Mouse (Mus musculus) ES-E14 (cell line): ENCODE measurements around the gene Fancf. TPM values are rescaled to one million over a fixed set of nuclear protein-coding genes. Genes with fewer than 3 reads are reported as not detected.

ENCODE experiments used
- DNase-seq: peaks from one replicate; pipeline ENCODE4 v3.0.0-alpha.2; 2013; ENCODE audit warnings: low read depth, low spot score
- H3K27ac ChIP-seq: 2 replicates; pipeline ENCODE4 v1.5.1; 2012; ENCODE audit warnings: low read depth, mild to moderate bottlenecking, low read length, moderate library complexity, mixed read lengths; ENCODE audit not compliant: poor library complexity, insufficient read depth, severe bottlenecking
- H3K36me3 ChIP-seq: 2 replicates; pipeline ENCODE4 v1.6.1; 2012; ENCODE audit warnings: mild to moderate bottlenecking, low read length, moderate library complexity, mixed read lengths; ENCODE audit not compliant: control insufficient read depth, poor library complexity, insufficient read depth, severe bottlenecking
- H3K4me1 ChIP-seq, 2 experiments: fragments of 150-350 bp in 1 of 2; sonication (generic) in 1 of 2; 2 replicates each; pipeline ENCODE4 v1.6.1; 2012; ENCODE audit warnings: low read length in 2 of 2, mild to moderate bottlenecking in 1 of 2, mixed read lengths in 1 of 2; ENCODE audit not compliant: control insufficient read depth in 2 of 2, insufficient read depth in 2 of 2, poor library complexity in 1 of 2
- H3K4me3 ChIP-seq, 2 experiments: fragments of 150-350 bp in 1 of 2; sonication (generic) in 1 of 2; 2 replicates each; pipeline ENCODE4 v1.5.1; 2012; ENCODE audit warnings: low read length in 2 of 2, low read depth in 1 of 2, mild to moderate bottlenecking in 1 of 2, mixed read lengths in 1 of 2; ENCODE audit not compliant: insufficient read depth in 1 of 2, poor library complexity in 1 of 2, severe bottlenecking in 1 of 2
- H3K9ac ChIP-seq: 2 replicates; pipeline ENCODE4 v1.6.1; 2012; ENCODE audit warnings: low read depth, mild to moderate bottlenecking, low read length, mixed read lengths; ENCODE audit not compliant: poor library complexity, insufficient read depth, severe bottlenecking
- H3K9me3 ChIP-seq: fragments of 150-350 bp; sonication (generic); 2 replicates; pipeline ENCODE4 v1.6.1; 2012; ENCODE audit warnings: low read depth, mild to moderate bottlenecking, low read length; ENCODE audit not compliant: control insufficient read depth, insufficient read depth
- CHD2 ChIP-seq: IDR thresholded peaks from 2 replicates; pipeline ENCODE4 v1.6.1; 2014; ENCODE audit warnings: mild to moderate bottlenecking, low read depth, low read length, inconsistent platforms
- HCFC1 ChIP-seq: IDR thresholded peaks from 2 replicates; pipeline ENCODE4 v1.6.1; 2012; ENCODE audit warnings: low read length, inconsistent platforms, borderline replicate concordance; ENCODE audit not compliant: insufficient read depth
- MAFK ChIP-seq: IDR thresholded peaks from 2 replicates; pipeline ENCODE4 v1.6.1; 2014; ENCODE audit warnings: mild to moderate bottlenecking, low read depth, low read length, inconsistent platforms; ENCODE audit not compliant: insufficient read depth
- ZC3H11A ChIP-seq: IDR thresholded peaks from 2 replicates; pipeline ENCODE4 v1.6.1; 2012; ENCODE audit warnings: low read depth, mild to moderate bottlenecking, inconsistent platforms, low read length, borderline replicate concordance
- ZNF384 ChIP-seq: IDR thresholded peaks from 2 replicates; pipeline ENCODE4 v1.6.1; 2012; ENCODE audit warnings: low read depth, low read length, inconsistent platforms
- in situ Hi-C, 2 experiments: fragments of 600-800 bp; cut with MboI; formaldehyde crosslinking; loops; one replicate each; pipeline ENCODE4 v1.15.1; 2025; ENCODE audit warnings: low sequenced_read_pairs in 2 of 2, inconsistent platforms in 1 of 2; ENCODE audit not compliant: unreplicated experiment in 2 of 2
- total RNA-seq: library from RNA; depleted of rRNA; stranded (reverse); fragments of 300-350 nt; gene quantifications from 2 replicates; pipeline ENCODE4 v1.2.3, GENCODE M21; 2012

Fancf gene
- total RNA-seq, 1 experiment, result 4.9 TPM

DNA sequence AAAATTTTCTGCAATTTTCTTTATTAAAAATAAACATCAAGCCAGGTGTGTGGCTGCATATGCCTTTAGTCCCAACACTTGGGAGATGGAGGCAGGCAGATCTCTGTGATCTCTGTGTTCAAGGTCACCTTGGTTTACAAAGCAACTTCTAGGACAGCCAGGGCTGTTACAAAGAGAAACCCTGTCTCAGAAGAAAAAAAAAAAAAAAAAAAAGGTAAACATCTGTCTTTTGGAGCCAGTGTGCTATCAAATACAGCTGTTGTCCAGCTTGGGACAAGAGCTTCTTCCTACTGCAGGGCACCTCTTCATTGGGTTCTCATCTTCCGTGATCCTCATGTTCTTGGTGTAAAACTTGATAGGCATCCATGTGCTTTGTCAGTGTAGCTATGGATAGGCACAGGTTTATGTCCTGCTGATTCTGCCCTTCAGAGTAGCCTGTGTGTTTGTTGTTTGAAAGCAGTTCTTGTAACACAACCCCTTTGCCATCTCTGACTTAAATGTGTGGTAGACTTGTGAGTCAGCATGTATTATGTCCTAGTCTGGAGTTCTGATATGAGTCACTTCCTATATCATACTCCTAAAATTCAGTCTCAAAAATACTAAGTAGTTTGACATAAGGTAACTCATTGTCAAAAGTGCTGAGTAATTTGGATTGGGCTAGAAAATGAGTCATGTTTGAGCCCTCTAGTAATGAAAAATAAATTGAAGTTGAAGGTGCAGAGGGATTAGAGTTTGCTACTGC lies 30.3 kb upstream of the Fancf start:
- H3K4me1 ChIP-seq, result no peaks in the 10 kb centered on the region
- no peak for DNase-seq

DNA sequence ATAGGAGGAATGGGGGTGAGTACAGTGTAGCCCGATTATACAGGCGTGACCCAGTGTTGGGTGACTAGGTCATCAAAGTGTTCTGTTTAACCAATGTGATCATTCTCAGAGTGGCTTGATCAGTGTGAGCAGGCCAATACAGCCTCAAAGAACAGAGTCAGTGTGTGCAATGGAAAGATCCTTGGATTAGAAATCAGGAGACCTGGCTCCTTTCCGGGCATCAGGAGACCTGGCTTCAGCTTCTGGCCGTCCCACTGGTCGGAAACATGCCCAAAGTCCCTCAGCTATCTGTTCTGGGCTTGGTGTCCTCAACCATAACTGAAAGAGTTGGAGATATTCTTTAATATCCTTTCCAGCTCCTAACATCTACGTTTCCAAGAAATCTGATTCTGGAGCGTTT lies 27.5 kb upstream of the Fancf start:
- H3K27ac ChIP-seq, result no peak overlapping the region
- DNase-seq, result no peak
- H3K9me3 ChIP-seq, result no peaks in the 10 kb centered on the region
- no peaks in the 10 kb centered on the region for H3K4me1 ChIP-seq
- no peaks in the 10 kb centered on the region for H3K36me3 ChIP-seq
- no peak overlapping the region for H3K4me3 ChIP-seq
- TF ChIP-seq CHD2 (no peak), MAFK (no peak), HCFC1 (no peak), ZC3H11A (no peak), ZNF384 (no peak)
- in situ Hi-C loops, result no loop called here
- no peak overlapping the region for H3K9ac ChIP-seq

More for the DNA sequence above, 30.3 kb upstream of the Fancf start:
- TF ChIP-seq ZNF384 (peak; percentile 64; the same call in 1 of the 2 replicates), HCFC1 (no peak), MAFK (no peak)
- no peaks in the 10 kb centered on the region for H3K9me3 ChIP-seq
- no peak overlapping the region for H3K9ac ChIP-seq
- H3K27ac ChIP-seq, result no peak overlapping the region
- no peaks in the 10 kb centered on the region for H3K36me3 ChIP-seq
- in situ Hi-C loops, result no loop called here
- H3K4me3 ChIP-seq, result no peak overlapping the region

DNA sequence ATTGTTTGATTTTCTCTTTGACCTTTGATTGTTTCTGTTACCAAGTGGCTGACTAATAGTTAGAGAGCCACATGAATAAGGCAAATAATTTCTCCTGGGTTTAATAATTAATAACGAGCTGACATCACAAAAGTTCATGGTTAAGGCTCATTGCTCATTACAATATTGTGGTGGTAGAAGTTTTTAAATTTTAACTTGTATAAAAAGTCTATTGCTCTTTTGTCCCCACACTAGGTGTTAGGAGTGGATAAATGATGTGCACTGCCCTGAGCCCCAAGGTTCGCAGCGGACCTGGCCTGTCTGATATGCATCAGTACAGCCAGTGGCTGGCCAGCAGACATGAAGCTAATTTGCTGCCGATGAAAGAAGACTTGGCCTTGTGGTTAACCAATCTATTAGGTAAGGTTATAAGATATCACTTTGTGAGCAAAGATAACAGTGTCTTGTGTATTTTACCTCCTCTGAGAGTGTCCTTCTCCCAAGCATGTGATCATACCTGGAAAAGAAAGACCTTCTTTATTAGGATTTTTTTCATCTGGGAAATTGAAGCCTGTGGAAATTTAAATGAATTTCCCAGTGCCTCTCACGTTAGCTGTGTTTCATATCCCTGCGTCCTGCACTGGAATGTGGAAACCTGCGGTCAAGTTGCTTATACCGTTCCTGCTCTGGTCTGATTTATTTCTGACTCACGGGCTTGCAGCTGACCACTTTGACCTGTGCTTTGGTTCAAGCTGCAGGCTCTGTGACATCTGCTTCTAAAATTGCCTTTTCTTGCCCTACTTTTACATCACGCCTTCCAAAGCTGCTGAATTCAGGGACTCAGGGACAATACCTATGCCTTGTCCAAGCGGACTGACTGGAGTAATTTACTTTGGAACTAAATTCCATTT lies 25.9 kb upstream of the Fancf start:
- no peaks in the 10 kb centered on the region for H3K36me3 ChIP-seq
- H3K9me3 ChIP-seq, result no peaks in the 10 kb centered on the region
- H3K4me3 ChIP-seq, result no peak overlapping the region
- H3K9ac ChIP-seq, result no peak overlapping the region
- DNase-seq, result no peak
- H3K4me1 ChIP-seq, result no peaks in the 10 kb centered on the region
- TF ChIP-seq ZC3H11A, result no peak
- TF ChIP-seq ZNF384, result no peak
- TF ChIP-seq CHD2, result no peak
- TF ChIP-seq MAFK, result no peak
- no peak for TF ChIP-seq HCFC1
- no peak overlapping the region for H3K27ac ChIP-seq
- in situ Hi-C loops, result no loop called here

DNA sequence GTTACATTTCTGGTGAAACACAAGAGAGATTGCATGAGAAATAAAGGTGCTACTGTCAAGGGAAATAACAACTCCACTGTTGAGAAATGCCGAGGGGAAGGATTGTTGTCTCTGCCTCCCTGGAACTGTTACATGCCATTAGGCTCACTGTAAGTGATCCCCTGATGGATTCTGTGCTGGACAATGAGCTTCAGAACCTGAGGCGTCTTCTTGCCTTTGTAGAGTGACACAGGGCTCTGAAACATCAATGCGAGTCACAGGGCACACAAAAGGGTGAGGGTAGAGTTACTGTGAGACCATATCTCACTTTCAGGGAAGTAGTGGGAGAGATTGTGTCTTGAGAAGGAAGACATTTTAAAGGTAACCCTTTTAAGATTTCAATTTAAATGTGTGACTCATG lies 23.3 kb upstream of the Fancf start:
- no peaks in the 10 kb centered on the region for H3K4me1 ChIP-seq
- no peak overlapping the region for H3K4me3 ChIP-seq
- no peak overlapping the region for H3K27ac ChIP-seq
- no peaks in the 10 kb centered on the region for H3K36me3 ChIP-seq
- H3K9me3 ChIP-seq, result no peaks in the 10 kb centered on the region
- in situ Hi-C loops, result no loop called here
- no peak for TF ChIP-seq MAFK
- TF ChIP-seq HCFC1, result no peak
- TF ChIP-seq CHD2, result no peak
- no peak for TF ChIP-seq ZNF384
- H3K9ac ChIP-seq, result no peak overlapping the region
- DNase-seq, result no peak
